Mouse (Mus musculus) myocyte (in vitro differentiated cells): ENCODE data around the gene Pcolce2. TPM values are rescaled to one million over a fixed set of nuclear protein-coding genes. Genes with fewer than 3 reads are reported as not detected.
"Not testable (repeated sequence)": the region's sequence is repeated elsewhere in the genome, so short reads cannot be mapped to it uniquely, and the experiment has no call there.

Experiments used
- H3K27me3 ChIP-seq: one replicate; pipeline ENCODE4 v1.6.1; 2011; ENCODE audit not compliant: control insufficient read depth, insufficient read depth, insufficient read length
- H3K36me3 ChIP-seq: one replicate; pipeline ENCODE4 v1.6.1; 2011; ENCODE audit not compliant: control insufficient read depth, insufficient read depth
- H3K4me2 ChIP-seq: one replicate; pipeline ENCODE4 v1.6.1; 2011; ENCODE audit warnings: low read depth, control low read depth
- H3K4me3 ChIP-seq: one replicate; pipeline ENCODE4 v1.5.1; 2011; ENCODE audit warnings: mild to moderate bottlenecking, control low read depth, moderate library complexity
- H3K79me2 ChIP-seq: one replicate; pipeline ENCODE4 v1.6.1; 2011; ENCODE audit not compliant: control insufficient read depth, insufficient read depth
- H3ac ChIP-seq: one replicate; pipeline ENCODE4 v1.6.1; 2011; ENCODE audit not compliant: control insufficient read depth, insufficient read length
- CEBPB ChIP-seq: IDR thresholded peaks from 2 replicates; pipeline ENCODE4 v1.6.1; 2011; ENCODE audit warnings: mild to moderate bottlenecking, moderate library complexity; ENCODE audit not compliant: poor library complexity, insufficient read depth, severe bottlenecking
- E2F4 ChIP-seq: IDR thresholded peaks from one replicate; pipeline ENCODE4 v1.6.1; 2011; ENCODE audit warnings: mild to moderate bottlenecking, control low read depth, moderate library complexity; ENCODE audit not compliant: insufficient read depth
- MAX ChIP-seq: IDR thresholded peaks from one replicate; pipeline ENCODE4 v1.6.1; 2011; ENCODE audit warnings: low read depth, mild to moderate bottlenecking, control low read depth
- MYOD1 ChIP-seq, 3 experiments: IDR thresholded peaks; one replicate each; pipeline ENCODE4 v1.6.1; 2011; ENCODE audit warnings: control low read depth in 2 of 3, low read depth in 2 of 3, mild to moderate bottlenecking in 2 of 3, moderate library complexity in 1 of 3; ENCODE audit not compliant: insufficient read length in 2 of 3, control insufficient read depth in 1 of 3
- MYOG ChIP-seq, 3 experiments: IDR thresholded peaks; one replicate each; pipeline ENCODE4 v1.6.1; 2011; ENCODE audit warnings: control low read depth in 2 of 3, low read depth in 2 of 3, mild to moderate bottlenecking in 2 of 3; ENCODE audit not compliant: insufficient read length in 2 of 3, control insufficient read depth in 1 of 3, insufficient read depth in 1 of 3
- POLR2A ChIP-seq: IDR thresholded peaks from one replicate; pipeline ENCODE4 v1.6.1; 2011; ENCODE audit warnings: low read depth, mild to moderate bottlenecking, control low read depth, moderate library complexity; ENCODE audit not compliant: insufficient read length
- POLR2AphosphoS2 ChIP-seq: IDR thresholded peaks from one replicate; pipeline ENCODE4 v1.6.1; 2011; ENCODE audit warnings: low read depth, control low read depth; ENCODE audit not compliant: insufficient read length
- REST ChIP-seq: IDR thresholded peaks from one replicate; pipeline ENCODE4 v1.6.1; 2011; ENCODE audit warnings: mild to moderate bottlenecking, control low read depth, moderate library complexity; ENCODE audit not compliant: insufficient read depth, insufficient read length
- SRF ChIP-seq: IDR thresholded peaks from one replicate; pipeline ENCODE4 v1.6.1; 2011; ENCODE audit warnings: low read depth; ENCODE audit not compliant: control insufficient read depth, insufficient read length
- TCF12 ChIP-seq: IDR thresholded peaks from one replicate; pipeline ENCODE4 v1.6.1; 2011; ENCODE audit warnings: mild to moderate bottlenecking, control low read depth; ENCODE audit not compliant: poor library complexity, insufficient read depth, severe bottlenecking
- TCF3 ChIP-seq: IDR thresholded peaks from one replicate; pipeline ENCODE4 v1.6.1; 2011; ENCODE audit warnings: low read depth, control low read depth; ENCODE audit not compliant: insufficient read length
- USF1 ChIP-seq: IDR thresholded peaks from one replicate; pipeline ENCODE4 v1.6.1; 2011; ENCODE audit warnings: low read depth, mild to moderate bottlenecking, control low read depth, moderate library complexity
- polyA plus RNA-seq: library from polyadenylated mRNA; unstranded; fragments of >200 nt; fragmentation: generic; extraction: Trizol; gene quantifications from one replicate; pipeline ENCODE4 v1.2.1, GENCODE M21; 2012; ENCODE audit warnings: missing spikeins

Gene Pcolce2
- polyA plus RNA-seq, 1 experiment = 13.9 TPM

DNA sequence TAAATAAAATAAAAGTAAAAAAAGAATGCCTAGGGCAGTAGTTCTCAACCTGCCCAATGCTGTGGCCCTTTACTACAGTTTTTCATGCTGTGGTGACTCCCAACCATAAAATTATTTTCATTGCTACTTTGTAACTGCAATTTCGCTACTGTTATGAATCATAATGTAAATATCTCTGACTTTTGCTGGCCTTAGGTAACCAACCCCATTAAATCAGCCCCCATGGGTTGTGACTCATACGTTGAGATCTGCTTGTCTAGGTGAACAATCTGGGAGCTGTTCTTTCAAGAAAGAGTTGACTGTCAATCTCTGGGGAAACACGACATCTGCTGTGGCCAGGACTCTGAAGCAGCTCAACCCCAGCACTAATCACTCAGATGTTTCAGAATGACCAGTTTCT lies 13.3 kb upstream of the Pcolce2 start:
- Histone ChIP-seq H3K4me2 (no peak overlapping the region), H3K4me3 (no peak overlapping the region), H3K36me3 (no peaks in the 10 kb centered on the region), H3K79me2 (no peaks in the 10 kb centered on the region), H3ac (no peak overlapping the region), H3K27me3 (no peaks in the 10 kb centered on the region)
- TF ChIP-seq CEBPB (peak; percentile 36; the same call in 1 of the 2 replicates), POLR2A (no peak)

- Histone ChIP-seq H3K4me3 (no peak overlapping the region), H3K4me2 (peak overlapping the region; percentile 31), H3K79me2 (no peaks in the 10 kb centered on the region), H3K27me3 (no peaks in the 10 kb centered on the region), H3ac (no peak overlapping the region), H3K36me3 (no peaks in the 10 kb centered on the region)
- TF ChIP-seq MYOD1 (IDR thresholded peaks at IDR 0.05; ENCODE audit: control insufficient read depth in 1 of 3, insufficient read length in 2 of 3, low read depth in 2 of 3) (no peak), SRF (no peak), USF1 (no peak), CEBPB (no peak), MAX (no peak), POLR2AphosphoS2 (no peak), E2F4 (no peak), REST (no peak), MYOG (IDR thresholded peaks at IDR 0.05; ENCODE audit: control insufficient read depth in 1 of 3, insufficient read depth in 1 of 3, insufficient read length in 2 of 3, low read depth in 2 of 3) (no peak), POLR2A (no peak), TCF3 (no peak), TCF12 (no peak)
These were observed 8.9 kb upstream of the Pcolce2 start for GRCm38 (mm10) chr9:95628439-95628948.

GRCm38 (mm10) chr9:95629561-95629960 lies 7.8 kb upstream of the Pcolce2 start:
- H3K4me2 ChIP-seq, H3K27me3 ChIP-seq, H3K79me2 ChIP-seq, H3K36me3 ChIP-seq, H3ac ChIP-seq, H3K4me3 ChIP-seq: not testable (repeated sequence)

- no peak for TF ChIP-seq SRF
- no peaks in the 10 kb centered on the region for H3K36me3 ChIP-seq
- H3ac ChIP-seq = no peak overlapping the region
- H3K27me3 ChIP-seq = no peaks in the 10 kb centered on the region
- no peak overlapping the region for H3K4me3 ChIP-seq
- no peak overlapping the region for H3K4me2 ChIP-seq
- no peaks in the 10 kb centered on the region for H3K79me2 ChIP-seq
These were observed 1.0 kb upstream of the Pcolce2 start for GRCm38 (mm10) chr9:95636395-95636794.

DNA sequence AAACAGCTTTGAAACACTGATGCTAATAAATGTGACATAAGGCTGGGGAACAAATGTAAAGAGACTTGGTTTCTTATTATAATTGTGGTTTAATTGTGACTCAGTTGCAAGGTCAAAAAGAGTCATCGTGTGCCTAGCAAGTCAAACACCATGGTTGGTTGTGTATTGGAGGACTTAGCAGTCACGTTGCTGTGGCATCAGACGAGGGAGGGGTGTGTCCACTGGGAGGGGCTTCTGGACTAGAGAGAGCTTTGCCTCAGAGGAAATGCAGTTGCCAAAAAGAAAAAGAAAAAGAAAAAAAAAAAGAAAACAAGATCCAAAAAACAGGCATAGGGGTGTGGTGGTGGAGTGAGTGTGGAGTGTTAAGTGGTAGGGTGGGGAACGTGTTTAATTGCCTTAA lies 2.5 kb downstream of the Pcolce2 start:
- Histone ChIP-seq H3K4me3 (no peak overlapping the region), H3K4me2 (peak overlapping the region; percentile 79), H3K79me2 (peaks cover 3% of the 10 kb centered on the region), H3K27me3 (no peaks in the 10 kb centered on the region), H3K36me3 (no peaks in the 10 kb centered on the region), H3ac (no peak overlapping the region)
- TF ChIP-seq E2F4 (no peak), MAX (no peak), POLR2A (no peak), TCF12 (no peak), SRF (no peak), USF1 (peak; percentile 11), REST (no peak)

DNA sequence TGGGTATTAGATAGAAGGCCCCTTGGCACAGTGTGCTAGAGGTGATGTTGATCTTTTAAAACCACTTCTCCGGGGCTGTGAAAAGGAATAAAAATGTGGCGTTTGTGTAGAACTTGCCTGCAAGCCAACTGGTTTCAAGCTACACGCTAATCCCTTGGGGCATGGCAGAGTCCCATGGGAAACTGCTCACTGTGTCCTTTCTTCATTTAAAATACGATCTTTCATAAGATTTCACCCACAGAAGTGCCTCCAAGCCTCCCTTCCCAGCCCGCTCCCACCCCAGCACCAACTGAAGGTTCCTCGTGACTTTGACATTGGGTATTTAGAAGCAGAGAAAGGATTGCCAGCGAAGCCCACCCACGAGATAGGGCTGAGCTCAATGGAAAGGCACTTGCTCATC lies 8.5 kb downstream of the Pcolce2 start:
- Histone ChIP-seq H3K27me3 (no peaks in the 10 kb centered on the region), H3K36me3 (no peaks in the 10 kb centered on the region), H3K4me3 (no peak overlapping the region), H3K79me2 (peaks cover 4% of the 10 kb centered on the region), H3K4me2 (no peak overlapping the region), H3ac (no peak overlapping the region)
- TF ChIP-seq E2F4 (no peak), USF1 (no peak), REST (no peak), POLR2A (no peak)
